Mouse (Mus musculus) cerebellum, adult 9-11 months (tissue): ENCODE results near the gene Gjb4.
A peak's percentile ranks its signal among the peaks of the same experiment; 100 is the strongest.

Source experiments
- DNase-seq: peaks from one replicate; pipeline ENCODE4 v3.0.0; 2022

Gene Gjb4

DNA sequence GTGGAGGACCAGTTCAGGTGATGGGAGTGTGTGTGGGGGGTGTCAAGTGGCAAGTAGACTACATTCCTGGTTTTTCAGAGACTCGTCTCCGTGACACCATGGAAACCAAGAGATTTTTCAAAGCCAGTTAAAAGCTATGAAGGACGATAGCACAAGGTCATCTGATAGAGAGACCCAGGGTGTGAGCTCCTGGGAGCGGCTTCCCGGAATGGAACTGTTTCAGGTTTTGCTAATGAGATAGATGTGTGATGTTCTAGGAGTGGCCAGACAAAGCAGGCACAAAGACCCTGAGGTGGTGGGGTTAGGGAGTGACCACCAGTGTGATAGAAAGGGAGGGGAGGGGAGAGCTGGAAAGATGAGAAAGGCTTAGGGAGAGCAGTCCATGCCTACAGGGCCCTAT is 8.9 kb downstream of the Gjb4 start:
- DNase-seq, result no peak

DNA sequence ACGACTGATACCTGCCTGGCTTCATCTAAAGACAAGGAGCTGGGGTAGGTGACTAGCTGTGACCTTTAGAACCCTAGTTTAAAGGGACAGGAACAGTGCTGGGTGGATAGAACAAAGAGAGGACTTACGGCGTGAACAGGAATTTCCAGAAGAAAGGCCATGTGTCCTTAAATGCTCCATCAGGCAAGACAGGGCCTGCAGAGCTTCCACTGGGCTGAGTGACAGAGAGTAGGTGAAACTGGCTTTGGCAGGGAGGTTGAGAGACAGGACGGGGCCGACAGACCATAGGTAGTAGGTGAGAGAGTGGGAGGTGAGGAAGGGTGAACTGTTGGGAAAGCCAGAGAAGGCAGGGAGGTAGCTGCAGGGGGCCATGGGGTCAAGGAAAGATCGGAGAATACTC is 12.5 kb downstream of the Gjb4 start:
- DNase-seq, result no peak

DNA sequence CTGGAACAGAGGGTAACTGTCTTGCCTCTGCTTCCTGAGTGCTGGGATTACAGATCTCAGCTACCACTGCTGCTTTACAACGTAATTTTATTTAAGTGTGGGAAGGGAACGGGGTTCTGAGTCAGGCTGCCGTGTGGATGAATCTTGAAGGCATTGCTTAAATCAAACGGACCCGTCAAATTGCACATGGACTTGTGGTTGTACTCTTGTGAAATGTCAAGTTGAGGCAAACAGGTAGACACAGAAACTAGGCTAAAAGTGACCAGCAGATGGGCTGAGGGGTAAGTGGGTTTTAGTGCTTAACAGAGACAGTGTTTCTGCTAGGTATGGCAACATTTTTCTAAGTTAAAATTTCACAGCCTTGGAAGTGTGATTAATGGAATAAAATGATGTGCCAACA is 16.2 kb downstream of the Gjb4 start:
- no peak for DNase-seq

DNA sequence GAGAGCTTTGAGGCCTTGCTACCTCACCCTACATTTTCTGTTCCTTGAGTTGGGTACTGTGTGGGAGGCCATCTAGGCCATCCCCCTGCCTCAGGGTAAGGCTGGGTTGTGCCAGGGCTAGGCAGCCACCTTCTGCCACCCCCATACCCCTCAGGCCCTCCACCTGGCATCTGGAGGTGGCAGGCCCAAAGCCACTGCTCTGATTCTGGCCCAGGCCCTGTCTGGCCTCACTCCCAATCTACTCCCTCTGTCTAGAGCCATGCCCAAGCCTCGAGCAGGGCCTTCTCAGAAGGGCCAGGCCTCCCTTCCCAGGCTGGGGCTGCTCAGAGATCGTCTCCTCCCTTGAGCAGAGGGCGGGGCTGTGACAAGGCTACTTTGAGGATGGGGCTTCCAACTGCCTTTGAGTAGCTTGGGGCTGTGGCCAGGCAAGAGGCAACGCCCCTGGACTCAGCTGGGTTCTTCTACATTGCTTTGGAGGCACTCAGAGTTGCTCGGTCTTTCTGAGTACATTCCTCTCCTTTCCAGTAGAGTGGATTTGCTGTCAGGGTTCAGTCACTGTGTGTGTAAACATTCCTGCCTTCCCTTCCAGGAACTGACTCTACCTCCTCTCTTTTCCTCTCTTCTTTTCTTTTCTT is 18.9 kb downstream of the Gjb4 start:
- no peak for DNase-seq

DNA sequence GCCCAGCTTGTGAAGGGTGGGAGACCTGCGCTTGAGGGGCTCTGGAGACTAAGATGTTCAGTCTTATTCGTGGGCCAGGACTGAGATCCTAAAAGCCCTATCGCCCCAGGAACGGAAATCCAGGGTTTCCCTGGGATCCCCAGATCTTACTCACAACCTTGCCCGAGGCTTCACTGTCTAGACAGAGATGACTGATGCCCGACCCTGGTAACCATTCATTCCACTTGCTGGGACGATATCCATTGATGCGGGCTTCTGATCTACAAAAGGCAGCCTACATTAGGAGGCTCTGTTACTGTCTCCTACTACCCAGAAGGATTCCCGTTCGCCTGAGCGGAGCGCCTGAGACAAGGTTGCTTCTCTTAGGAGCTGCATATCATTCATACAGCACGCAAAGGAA is 22.7 kb downstream of the Gjb4 start:
- no peak for DNase-seq

DNA sequence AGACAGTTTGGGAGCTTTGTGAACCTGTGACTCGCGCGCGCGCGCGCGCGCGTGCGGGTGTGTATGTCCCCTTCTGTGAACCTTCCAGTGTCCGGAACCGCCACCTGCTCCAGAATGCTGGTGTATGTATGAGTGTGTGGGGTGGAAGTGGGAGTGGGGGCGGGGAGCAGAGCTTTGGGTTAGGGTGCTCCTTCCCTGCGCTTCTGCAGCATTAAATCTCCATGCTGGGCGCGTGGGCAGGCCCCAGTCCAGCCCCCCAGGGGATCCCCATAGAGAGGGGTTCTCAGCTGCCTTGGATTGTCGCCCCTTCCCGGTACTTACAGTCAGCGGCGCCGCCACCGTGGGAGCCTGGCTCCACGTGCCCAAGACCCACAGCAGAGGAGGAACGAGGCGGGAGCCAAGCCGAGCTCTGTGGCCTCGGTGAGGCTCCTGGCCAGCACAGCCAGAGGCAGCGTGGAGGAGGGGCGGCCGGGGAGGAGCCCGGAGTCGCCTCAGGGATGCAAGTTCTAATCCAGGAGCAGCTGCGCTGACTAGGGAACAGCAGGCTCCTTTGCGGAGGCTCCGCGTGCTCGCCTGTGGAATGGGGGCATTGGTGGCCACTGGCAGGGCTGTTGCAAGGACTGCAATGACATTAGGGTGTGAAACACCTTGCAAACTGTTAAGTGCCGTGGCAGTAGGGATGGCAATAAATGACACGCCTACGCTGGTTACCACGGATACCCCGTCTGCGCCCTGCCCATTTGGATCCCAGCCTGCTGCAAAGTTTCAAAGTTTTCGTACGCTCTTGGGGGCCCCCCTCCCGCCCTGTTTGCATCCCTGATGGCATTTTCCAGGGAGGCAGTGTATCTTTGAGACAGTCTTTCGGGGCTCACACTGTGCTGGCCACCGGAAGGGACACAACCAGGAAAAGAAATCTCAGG is 23.4 kb downstream of the Gjb4 start, which contains the start of gene Gjb3:
Gene Gjb3, minus strand, starts transcription at position 664 of the 920 bp plus-strand sequence.
- DNase-seq, result no peak

DNA sequence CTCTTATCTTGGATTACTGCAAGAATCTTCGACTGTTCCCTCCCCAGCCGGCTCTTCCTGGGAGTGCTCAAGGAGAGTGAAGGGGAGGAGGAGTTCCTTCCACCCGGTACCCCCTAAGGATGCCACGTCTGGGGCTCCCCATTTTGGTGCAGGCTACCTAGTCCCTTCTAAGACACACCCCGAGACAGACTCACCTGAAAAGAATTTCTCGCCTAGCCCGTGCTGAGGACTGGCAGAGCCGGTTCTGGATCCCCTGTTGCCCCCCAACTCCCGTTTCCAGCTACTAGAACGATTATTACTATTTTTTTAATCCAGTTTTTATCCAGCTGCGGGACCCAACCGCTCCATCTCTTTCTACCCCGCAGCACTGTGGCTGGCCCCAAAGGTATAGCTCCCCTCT is 24.1 kb downstream of the Gjb4 start:
- DNase-seq, result no peak

DNA sequence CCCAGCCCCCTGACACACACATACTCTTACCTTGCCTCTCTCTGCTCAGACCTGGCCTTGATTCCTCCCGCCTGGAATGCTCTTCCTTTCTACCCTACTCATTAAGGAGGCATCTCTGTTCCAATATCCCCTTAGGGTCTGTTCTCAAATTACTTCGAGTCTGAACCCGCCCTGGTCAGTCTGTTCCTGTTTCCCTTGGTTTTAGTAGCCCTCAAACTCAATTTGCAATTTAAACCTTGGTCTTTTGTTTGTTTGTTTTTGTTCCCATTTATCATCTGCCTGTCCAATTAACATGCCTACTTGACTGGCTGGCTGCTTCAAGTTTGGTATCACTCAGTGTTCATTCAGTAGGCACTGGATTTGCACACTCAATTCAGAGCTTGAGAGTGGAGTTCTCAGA is 24.8 kb downstream of the Gjb4 start:
- DNase-seq, result no peak

DNA sequence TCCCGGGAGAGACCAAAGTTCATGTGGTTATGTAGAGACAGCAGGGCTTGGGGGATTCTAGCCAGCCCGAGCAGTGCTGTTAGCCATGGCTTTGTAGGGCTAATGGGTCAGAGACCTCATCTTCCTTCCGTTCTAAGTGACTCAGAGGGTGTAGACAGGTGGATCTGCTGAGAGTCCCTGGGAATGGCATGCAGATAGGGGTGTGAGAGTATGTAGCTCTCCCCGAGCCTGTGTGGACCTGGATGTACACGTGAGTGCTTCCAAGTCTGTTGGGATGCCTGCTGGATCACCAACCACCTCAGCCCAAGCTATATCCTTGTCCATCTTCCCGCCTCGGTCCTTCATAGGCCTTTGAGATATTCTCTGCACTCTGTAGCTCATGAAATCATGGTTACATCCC is 25.5 kb downstream of the Gjb4 start:
- no peak for DNase-seq

DNA sequence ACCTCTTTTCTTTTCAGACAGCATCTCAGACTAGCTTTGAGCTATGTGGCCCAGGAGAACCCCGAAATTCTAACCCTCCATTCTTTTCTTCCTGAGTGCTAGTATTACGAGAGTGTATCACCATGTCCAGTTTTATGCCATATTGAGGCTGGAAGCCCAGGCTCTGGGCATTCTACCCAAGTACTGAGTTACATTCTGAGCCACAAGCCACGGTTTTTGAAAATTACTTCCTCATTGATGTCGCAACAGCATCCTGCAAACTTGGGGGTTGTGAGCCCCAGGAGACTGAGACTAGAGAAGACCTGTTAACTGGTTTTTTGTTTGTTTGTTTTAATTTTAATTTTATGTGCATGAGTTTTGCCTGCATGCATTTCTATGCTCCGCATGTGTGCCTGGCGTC is 26.1 kb downstream of the Gjb4 start:
- DNase-seq, result no peak

DNA sequence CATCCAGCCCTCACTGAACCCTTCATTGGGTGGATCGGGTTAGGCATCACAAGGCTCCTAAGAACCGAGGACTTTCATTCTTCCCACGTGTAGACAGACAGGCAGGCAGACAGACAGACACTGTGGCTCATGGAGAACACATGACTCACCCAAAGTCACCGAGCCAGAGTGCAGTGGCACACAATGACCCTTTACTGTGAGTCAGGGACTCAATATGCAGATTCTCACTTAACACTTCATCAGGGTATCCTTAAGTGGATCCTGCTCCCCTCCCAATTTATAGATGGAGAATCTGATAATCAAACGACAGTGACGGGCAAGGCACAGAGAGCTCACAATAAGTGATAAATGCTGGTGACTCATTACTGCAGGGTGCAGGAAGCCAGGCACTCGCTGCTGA is 26.6 kb downstream of the Gjb4 start:
- DNase-seq, result no peak

DNA sequence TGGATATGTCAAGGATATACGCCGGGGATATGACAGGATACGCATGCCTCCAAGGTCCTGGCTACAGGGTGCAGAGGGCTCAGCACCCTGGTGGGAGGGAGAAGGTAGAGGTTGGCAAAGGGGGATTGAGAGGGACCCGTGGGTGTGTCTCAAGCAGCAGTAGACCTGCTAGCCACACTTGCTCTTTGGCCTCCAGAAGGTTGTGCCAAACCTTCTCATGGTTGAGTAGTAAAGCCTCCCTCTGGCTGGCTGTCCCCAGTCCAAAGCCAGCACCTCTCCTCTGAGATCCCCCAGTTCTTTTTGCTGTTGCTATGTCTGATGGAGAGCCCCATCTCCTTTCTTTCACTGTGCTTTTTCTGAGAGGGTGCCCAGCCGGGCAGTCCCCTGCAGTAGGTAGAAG is 28.6 kb downstream of the Gjb4 start:
- no peak for DNase-seq

DNA sequence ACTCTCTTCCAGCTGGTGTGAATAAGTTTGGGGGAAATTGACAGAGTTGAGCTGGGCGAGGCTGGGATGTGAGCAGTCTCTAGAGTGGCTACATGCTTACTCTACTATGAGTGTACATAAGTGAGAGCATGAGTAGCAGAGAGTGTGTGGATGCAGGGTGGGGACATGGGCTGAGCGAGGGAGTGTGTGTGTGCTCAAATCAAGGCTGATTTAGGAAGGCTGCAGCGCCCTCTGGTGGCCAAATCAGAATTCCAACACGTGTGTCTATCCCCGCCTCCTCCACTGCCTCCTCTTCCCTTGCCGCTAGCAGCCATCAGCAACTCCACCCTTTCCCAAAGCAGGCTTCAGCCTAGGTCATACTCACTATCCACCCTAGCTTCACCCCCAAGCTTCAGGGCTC is 29.1 kb downstream of the Gjb4 start:
- no peak for DNase-seq

DNA sequence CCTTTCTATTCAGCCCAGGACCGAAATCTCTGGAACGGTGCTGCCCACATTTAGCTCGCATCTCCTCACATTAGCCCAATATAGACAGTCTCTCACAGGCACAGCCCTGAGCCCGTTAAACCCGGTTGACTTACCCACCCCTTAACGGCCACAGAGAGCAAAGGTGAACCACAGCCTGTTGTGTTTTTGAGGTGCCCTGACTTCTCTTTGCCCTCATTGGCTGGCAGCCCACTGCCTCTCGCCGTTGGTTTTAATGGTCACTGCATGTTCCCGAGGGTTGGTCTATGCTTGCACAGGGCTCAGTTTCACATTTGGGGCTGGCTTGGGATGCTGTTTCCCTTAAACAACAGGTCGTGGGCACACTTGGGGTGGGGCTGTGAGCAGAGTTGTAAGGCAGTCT is 29.6 kb downstream of the Gjb4 start:
- DNase-seq, result no peak

DNA sequence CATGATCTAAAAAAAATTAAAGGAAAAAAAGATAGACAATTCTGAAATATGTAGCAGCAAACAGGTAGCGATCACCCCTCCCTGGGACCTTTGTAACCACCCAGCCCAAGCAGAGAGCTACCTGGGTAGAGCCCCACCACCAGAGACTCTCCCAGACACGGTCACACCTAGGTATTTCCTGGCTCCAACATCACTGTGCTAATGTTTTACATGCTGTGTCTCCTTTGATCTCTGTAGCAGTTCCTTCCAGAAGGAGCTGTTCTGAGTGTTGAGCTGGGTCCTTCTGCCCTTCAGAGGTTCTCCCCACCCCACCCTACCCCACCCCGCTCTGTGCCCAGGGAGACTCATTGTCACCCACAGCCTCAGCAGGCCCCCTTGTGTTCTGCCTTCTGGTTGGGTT is 30.2 kb downstream of the Gjb4 start:
- no peak for DNase-seq

DNA sequence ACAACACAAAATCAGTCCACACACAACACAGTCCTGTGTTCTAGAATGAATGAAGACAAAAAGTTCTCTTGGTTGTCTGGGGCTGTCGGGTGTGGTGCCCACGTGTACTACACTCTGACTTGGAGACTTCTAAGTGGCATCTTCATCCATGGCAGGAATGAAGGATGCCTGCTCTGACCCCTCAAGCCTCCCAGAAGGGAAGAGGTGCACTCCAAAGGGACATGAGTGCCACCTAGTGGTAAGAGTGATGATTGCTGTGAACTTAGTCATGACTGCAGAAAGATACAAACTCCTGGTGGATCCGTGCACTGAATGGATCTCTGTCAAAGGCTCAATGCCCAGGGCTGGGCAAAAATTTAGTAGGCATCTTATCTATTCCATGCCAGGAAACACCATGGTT is 34.3 kb downstream of the Gjb4 start:
- peak; percentile 49 for DNase-seq

DNA sequence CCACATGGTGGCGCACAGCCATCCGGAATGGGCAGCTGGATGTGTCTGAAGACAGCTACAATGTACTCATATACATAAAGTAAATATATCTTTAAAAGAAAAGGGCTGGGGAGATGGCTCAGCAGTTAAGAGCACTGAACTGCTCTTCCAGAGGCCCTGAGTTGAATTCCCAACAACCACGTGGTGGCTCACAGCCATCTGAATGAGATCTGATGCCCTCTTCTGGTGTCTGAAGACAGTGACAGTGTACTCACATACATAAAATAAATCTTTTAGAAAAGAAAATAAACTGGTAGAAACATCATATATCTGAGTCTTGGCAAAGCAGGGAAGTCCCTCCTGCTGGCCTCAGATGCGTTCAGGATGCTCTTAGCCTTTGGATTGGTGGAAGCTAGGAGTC is 36.7 kb downstream of the Gjb4 start:
- no peak for DNase-seq

DNA sequence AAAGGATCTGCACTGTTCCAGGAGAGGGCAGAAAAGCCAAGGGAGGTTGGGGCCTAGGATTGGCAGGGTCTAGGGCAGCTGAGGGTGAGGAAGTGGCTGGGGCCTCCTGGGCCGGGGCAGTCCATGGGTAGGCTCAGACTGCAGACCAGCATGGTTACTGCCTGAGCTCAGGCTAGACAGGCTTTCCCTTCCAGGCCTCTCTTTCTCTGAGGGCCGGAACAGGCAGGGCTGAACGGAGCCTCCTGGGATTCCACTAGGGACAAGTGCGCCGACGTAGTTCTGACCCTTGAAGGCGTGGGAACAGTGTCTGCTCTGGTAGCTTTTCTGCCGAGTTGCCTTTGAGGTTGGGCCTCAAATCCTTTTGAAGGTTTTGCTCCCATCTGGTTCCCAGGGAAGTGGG is 38.1 kb downstream of the Gjb4 start:
- no peak for DNase-seq

DNA sequence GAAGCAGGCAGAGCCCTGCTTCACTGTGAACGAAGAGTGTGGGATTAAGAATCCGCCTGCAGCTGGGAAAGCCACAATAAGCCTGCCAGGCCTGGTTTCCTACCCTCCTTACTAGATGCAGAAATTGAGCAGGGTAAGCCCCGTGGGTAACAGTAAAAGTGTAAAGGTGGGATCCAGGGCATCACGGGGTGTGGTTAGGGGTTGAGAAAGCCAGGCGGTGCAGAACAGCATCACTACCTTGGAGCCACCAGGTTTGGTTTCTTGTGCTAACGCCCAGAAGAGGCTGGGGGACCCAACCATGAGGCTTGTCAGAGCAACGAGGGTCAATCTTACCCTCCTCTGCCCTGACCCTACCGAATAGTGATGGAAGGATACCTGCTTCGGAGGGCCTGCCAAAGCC is 39.3 kb downstream of the Gjb4 start:
- no peak for DNase-seq

DNA sequence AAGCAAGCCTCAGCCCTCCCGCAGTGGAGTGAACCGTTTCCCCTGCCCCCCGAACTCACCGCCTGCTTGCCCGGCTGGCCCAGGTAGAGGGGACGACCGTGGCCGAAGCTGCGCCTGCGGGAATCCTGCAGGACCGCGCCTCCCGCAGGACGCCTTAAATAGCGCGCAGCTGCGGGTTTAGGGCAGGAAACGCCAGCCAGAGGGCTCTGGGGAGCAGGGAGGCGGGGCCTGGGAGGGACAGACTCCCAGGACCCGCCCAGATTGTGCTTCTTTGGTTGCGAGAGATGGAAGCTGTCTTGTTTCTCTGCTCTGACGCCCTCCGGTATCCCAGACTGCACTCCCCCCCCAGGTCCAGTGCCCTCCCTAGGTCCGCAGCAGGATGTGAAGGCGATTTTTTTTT is 40.0 kb downstream of the Gjb4 start, which contains the start of gene Gja4:
Gene Gja4, minus strand, starts transcription at position 179 of the 400 bp plus-strand sequence.
- peak; percentile 52 for DNase-seq

DNA sequence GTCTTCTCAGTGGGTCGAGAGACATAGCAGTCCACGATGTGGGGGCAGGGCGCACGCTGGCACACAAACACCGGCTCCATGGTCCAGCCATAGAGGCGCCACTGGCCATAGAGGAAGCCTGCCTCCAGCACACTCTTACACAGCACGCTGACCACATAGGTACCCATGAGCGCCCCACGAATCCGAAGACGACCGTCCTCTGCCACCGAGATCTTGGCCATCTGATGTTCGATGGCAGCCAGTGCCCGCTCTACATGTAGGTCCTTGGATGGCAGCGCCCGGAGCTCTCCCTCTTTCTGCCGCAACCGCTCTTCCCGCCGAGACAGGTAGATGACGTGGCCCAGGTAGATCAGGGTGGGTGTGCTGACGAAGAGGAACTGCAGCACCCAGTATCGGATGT is 41.5 kb downstream of the Gjb4 start:
- DNase-seq, result no peak

DNA sequence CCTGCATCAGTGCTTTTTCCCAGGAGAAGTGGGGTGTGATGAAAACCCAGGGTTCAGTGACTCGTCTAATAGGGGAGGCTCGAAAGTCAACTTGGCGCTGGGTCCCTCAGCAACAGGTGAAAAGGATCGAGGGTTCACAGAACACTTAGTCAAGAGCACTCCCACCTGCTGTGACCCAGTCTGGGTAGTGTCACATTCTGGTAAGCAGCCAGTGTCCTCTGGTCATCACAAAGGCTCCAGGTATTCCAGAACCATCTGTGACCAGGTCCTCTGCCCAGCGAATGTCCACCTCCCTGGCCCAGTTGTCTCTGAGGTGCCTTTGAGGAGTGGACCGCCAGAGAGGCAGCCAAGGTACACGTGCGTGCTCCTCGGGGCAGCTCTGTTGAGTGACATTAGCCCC is 42.3 kb downstream of the Gjb4 start:
- peak; percentile 59 for DNase-seq

DNA sequence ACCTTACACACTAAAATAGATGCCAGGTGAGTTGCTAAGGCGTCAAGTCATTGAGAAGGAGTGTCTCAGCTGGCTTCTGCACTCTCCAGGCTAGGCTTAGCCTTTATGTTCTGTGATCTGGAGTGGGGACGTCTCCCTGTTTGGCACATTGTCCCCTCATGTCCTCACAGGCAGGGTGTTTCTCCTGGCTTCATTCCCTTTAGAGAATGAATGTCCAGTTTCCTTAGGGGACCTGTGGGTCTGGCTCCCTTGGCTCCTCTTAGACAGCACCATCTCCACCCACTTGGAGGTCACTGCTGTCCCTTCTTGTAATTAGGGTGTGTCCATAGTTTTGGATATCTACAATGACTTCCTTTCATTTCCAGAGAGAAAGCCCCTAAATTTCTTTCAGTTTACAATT is 47.0 kb downstream of the Gjb4 start:
- DNase-seq, result no peak

DNA sequence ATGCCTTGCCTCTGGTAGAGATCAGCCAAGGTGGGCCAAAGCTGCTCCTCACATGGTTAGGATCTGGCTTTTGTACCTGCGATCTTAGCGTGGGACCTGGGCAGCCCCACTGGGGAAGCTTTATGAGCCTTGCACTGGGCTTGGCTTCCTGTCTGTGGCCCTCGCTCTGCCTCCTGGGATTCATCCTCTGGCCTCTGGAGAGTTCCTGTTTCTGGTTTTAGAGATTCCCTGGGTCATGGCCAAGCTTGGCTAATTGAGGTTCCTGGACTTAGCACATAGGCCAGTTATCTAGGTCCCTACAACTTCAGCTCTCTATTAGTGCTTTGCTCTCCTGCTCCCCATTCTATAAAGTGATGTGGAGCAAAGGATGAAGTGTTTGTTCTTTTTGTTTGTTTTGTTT is 50.1 kb downstream of the Gjb4 start:
- no peak for DNase-seq
